Mouse (Mus musculus) CH12.LX (cell line): ENCODE results near the gene Usp49. TPM values are rescaled to one million over a fixed set of nuclear protein-coding genes. Genes with fewer than 3 reads are reported as not detected.

Source experiments
- DNase-seq: peaks from one replicate; pipeline ENCODE4 v3.0.0-alpha.2; 2013; ENCODE audit errors: extremely low read depth
- H3K27ac ChIP-seq: 2 replicates; pipeline ENCODE4 v1.5.1; 2012; ENCODE audit warnings: low read depth, mild to moderate bottlenecking, control low read depth, moderate library complexity; ENCODE audit not compliant: insufficient read depth
- H3K27me3 ChIP-seq: replicated peaks from 2 replicates; pipeline ENCODE3; 2012; ENCODE audit warnings: inconsistent platforms
- H3K36me3 ChIP-seq, 2 experiments: replicated peaks in 1 of 2; 2 replicates each; pipeline versions ENCODE3 to v1.6.1; 2012; ENCODE audit warnings: inconsistent platforms in 1 of 2, low read length in 1 of 2, mild to moderate bottlenecking in 1 of 2, mixed read lengths in 1 of 2, moderate library complexity in 1 of 2; ENCODE audit not compliant: control insufficient read depth in 1 of 2, insufficient read depth in 1 of 2
- H3K4me1 ChIP-seq, 2 experiments: 2 replicates each; pipeline ENCODE4 v1.6.1; 2012; ENCODE audit warnings: inconsistent platforms in 1 of 2, moderate library complexity in 1 of 2; ENCODE audit not compliant: insufficient read depth in 2 of 2, control insufficient read depth in 1 of 2
- H3K4me2 ChIP-seq: 2 replicates; pipeline ENCODE4 v1.6.1; 2012; ENCODE audit warnings: low read depth, mild to moderate bottlenecking, control low read depth; ENCODE audit not compliant: poor library complexity, insufficient read depth, severe bottlenecking
- H3K4me3 ChIP-seq, 3 experiments: fragments of 150-350 bp in 1 of 3; sonication (generic) in 1 of 3; replicated peaks in 1 of 3; 2 replicates each; pipeline versions ENCODE3 to v1.5.1; 2011 to 2012; ENCODE audit warnings: low read depth in 2 of 3, low read length in 2 of 3, mild to moderate bottlenecking in 2 of 3, moderate library complexity in 2 of 3, control low read depth in 1 of 3, improper control_type of control experiment in 1 of 3, inconsistent platforms in 1 of 3, mixed read lengths in 1 of 3; ENCODE audit not compliant: poor library complexity in 1 of 3
- H3K79me2 ChIP-seq: replicated peaks from 2 replicates; pipeline ENCODE4 v1.6.1; 2012; ENCODE audit warnings: mild to moderate bottlenecking, moderate library complexity; ENCODE audit not compliant: control insufficient read depth, poor library complexity, insufficient read depth, severe bottlenecking; ENCODE audit errors: extremely low read depth
- H3K9ac ChIP-seq: 2 replicates; pipeline ENCODE4 v1.6.1; 2012; ENCODE audit warnings: low read depth, mild to moderate bottlenecking, control low read depth, moderate library complexity; ENCODE audit not compliant: insufficient read depth
- H3K9me3 ChIP-seq: replicated peaks from 2 replicates; pipeline ENCODE3; 2012; ENCODE audit warnings: low read length, inconsistent platforms, mixed read lengths
- BHLHE40 ChIP-seq: IDR thresholded peaks from 2 replicates; pipeline ENCODE4 v1.6.1; 2011; ENCODE audit warnings: mild to moderate bottlenecking, low read depth, low read length, improper control_type of control experiment
- CHD2 ChIP-seq: IDR thresholded peaks from 2 replicates; pipeline ENCODE4 v1.6.1; 2011; ENCODE audit warnings: low read length, improper control_type of control experiment
- CTCF ChIP-seq, 2 experiments: IDR thresholded peaks in 1 of 2; conservative IDR thresholded peaks in 1 of 2; 2 replicates each; pipeline ENCODE4 v1.5.1; 2011 to 2012; ENCODE audit warnings: low read depth in 2 of 2, low read length in 2 of 2, improper control_type of control experiment in 1 of 2, inconsistent platforms in 1 of 2, mild to moderate bottlenecking in 1 of 2, moderate library complexity in 1 of 2
- E2F4 ChIP-seq: IDR thresholded peaks from 2 replicates; pipeline ENCODE4 v1.6.1; 2011; ENCODE audit warnings: low read depth, low read length, improper control_type of control experiment; ENCODE audit not compliant: insufficient replicate concordance
- ELF1 ChIP-seq: IDR thresholded peaks from 2 replicates; pipeline ENCODE4 v1.6.1; 2014; ENCODE audit warnings: low read depth, mild to moderate bottlenecking, inconsistent platforms, low read length, improper control_type of control experiment
- EP300 ChIP-seq: IDR thresholded peaks from 2 replicates; pipeline ENCODE4 v1.6.1; 2011; ENCODE audit warnings: low read length, improper control_type of control experiment
- ETS1 ChIP-seq: conservative IDR thresholded peaks from 2 replicates; pipeline ENCODE4 v1.6.1; 2012; ENCODE audit warnings: low read depth, mild to moderate bottlenecking, inconsistent platforms, low read length, improper control_type of control experiment, moderate library complexity
- HCFC1 ChIP-seq: IDR thresholded peaks from 2 replicates; pipeline ENCODE4 v1.6.1; 2012; ENCODE audit warnings: low read depth, mild to moderate bottlenecking, inconsistent platforms, low read length, improper control_type of control experiment
- IRF4 ChIP-seq: IDR thresholded peaks from 2 replicates; pipeline ENCODE4 v1.6.1; 2014; ENCODE audit warnings: low read depth, mild to moderate bottlenecking, inconsistent platforms, low read length, improper control_type of control experiment
- MAZ ChIP-seq: IDR thresholded peaks from 2 replicates; pipeline ENCODE4 v1.6.1; 2012; ENCODE audit warnings: low read depth, mild to moderate bottlenecking, inconsistent platforms, low read length, improper control_type of control experiment, moderate library complexity
- MEF2A ChIP-seq: IDR thresholded peaks from 2 replicates; pipeline ENCODE4 v1.6.1; 2014; ENCODE audit warnings: low read depth, mild to moderate bottlenecking, inconsistent platforms, low read length, improper control_type of control experiment, borderline replicate concordance
- MXI1 ChIP-seq: IDR thresholded peaks from 2 replicates; pipeline ENCODE4 v1.6.1; 2011; ENCODE audit warnings: mild to moderate bottlenecking, low read depth, low read length, improper control_type of control experiment
- MYC ChIP-seq: IDR thresholded peaks from 2 replicates; pipeline ENCODE4 v1.6.1; 2011; ENCODE audit warnings: low read depth, mild to moderate bottlenecking, improper control_type of control experiment, low read length
- NRF1 ChIP-seq: IDR thresholded peaks from 2 replicates; pipeline ENCODE4 v1.6.1; 2014; ENCODE audit warnings: low read depth, mild to moderate bottlenecking, inconsistent platforms, low read length, improper control_type of control experiment, moderate library complexity
- PAX5 ChIP-seq: IDR thresholded peaks from 2 replicates; pipeline ENCODE4 v1.6.1; 2012; ENCODE audit warnings: low read length, inconsistent platforms, mixed read lengths
- POLR2A ChIP-seq: IDR thresholded peaks from 2 replicates; pipeline ENCODE4 v1.6.1; 2011; ENCODE audit warnings: low read depth, mild to moderate bottlenecking, improper control_type of control experiment, low read length
- POLR2AphosphoS2 ChIP-seq: IDR thresholded peaks from 2 replicates; pipeline ENCODE4 v1.6.1; 2011; ENCODE audit warnings: low read depth, low read length, improper control_type of control experiment
- RAD21 ChIP-seq: IDR thresholded peaks from 2 replicates; pipeline ENCODE4 v1.6.1; 2011; ENCODE audit warnings: low read depth, mild to moderate bottlenecking, low read length, improper control_type of control experiment, moderate library complexity
- RCOR1 ChIP-seq: conservative IDR thresholded peaks from 2 replicates; pipeline ENCODE4 v1.6.1; 2012; ENCODE audit warnings: low read depth, mild to moderate bottlenecking, inconsistent platforms, low read length, improper control_type of control experiment
- SIN3A ChIP-seq: IDR thresholded peaks from 2 replicates; pipeline ENCODE4 v1.6.1; 2012; ENCODE audit warnings: low read length, improper control_type of control experiment, inconsistent platforms
- TCF12 ChIP-seq: IDR thresholded peaks from 2 replicates; pipeline ENCODE4 v1.6.1; 2014; ENCODE audit warnings: low read depth, mild to moderate bottlenecking, inconsistent platforms, low read length, improper control_type of control experiment
- UBTF ChIP-seq: IDR thresholded peaks from 2 replicates; pipeline ENCODE4 v1.6.1; 2012; ENCODE audit warnings: low read depth, mild to moderate bottlenecking, inconsistent platforms, low read length, improper control_type of control experiment, moderate library complexity
- USF1 ChIP-seq: IDR thresholded peaks from 2 replicates; pipeline ENCODE4 v1.6.1; 2014; ENCODE audit warnings: low read depth, mild to moderate bottlenecking, inconsistent platforms, low read length, improper control_type of control experiment
- ZC3H11A ChIP-seq: IDR thresholded peaks from 2 replicates; pipeline ENCODE4 v1.6.1; 2012; ENCODE audit warnings: low read depth, mild to moderate bottlenecking, inconsistent platforms, low read length, improper control_type of control experiment
- ZKSCAN1 ChIP-seq: IDR thresholded peaks from 2 replicates; pipeline ENCODE4 v1.6.1; 2012; ENCODE audit warnings: low read depth, inconsistent platforms, low read length, improper control_type of control experiment, borderline replicate concordance
- ZMIZ1 ChIP-seq: IDR thresholded peaks from 2 replicates; pipeline ENCODE4 v1.6.1; 2012; ENCODE audit warnings: low read depth, mild to moderate bottlenecking, inconsistent platforms, low read length, improper control_type of control experiment
- ZNF384 ChIP-seq: IDR thresholded peaks from 2 replicates; pipeline ENCODE4 v1.6.1; 2012; ENCODE audit warnings: low read depth, low read length, improper control_type of control experiment, inconsistent platforms
- dilution Hi-C: fragments of 300-500 bp; cut with MboI; formaldehyde crosslinking; loops from 2 replicates; pipeline ENCODE4 v1.14.3; 2020; ENCODE audit warnings: low sequenced_read_pairs; ENCODE audit not compliant: extremely low pct_unique_long_range_greater_than_20kb, extremely low pct_ligation_motif_present
- in situ Hi-C: fragments of 300-500 bp; cut with MboI; formaldehyde crosslinking; loops from 3 replicates; pipeline ENCODE4 v1.14.3; 2019; ENCODE audit warnings: low sequenced_read_pairs, low pct_ligation_motif_present, low pct_unique_long_range_greater_than_20kb, mixed read lengths
- polyA plus RNA-seq: library from polyadenylated mRNA; unstranded; fragments of >175 nt; gene quantifications from 2 replicates; pipeline ENCODE4 v1.2.1, GENCODE M21; 2012; ENCODE audit warnings: low read depth; ENCODE audit not compliant: insufficient read length
- total RNA-seq, 2 experiments: library from RNA; depleted of rRNA; stranded (reverse); fragments of 300-350 nt in 1 of 2; fragments of >200 nt in 1 of 2; gene quantifications; 2 replicates each; pipeline ENCODE4 v1.2.3; 2012 to 2014

Usp49 gene
- total and polyA plus RNA-seq, 3 experiments, result 2.6 to 4.3 (median 3.4) TPM

DNA sequence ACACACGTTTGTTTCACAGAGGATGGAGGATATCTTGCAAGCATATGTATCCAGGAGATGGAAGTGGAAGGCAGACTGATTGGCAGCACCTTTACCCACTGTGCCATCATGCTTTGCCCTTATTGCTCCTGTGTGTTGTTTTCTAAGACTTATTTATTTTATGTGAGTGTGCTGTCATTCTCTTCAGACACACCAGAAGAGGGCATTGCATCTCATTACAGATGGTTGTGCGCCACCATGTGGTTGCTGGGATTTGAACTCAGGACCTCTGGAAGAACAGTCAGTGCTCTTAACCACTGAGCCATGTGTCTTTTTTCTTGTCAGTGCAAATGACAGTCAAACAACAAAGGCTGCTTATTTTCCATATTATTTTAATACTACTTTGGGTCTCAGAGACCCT lies 2.7 kb upstream of the Usp49 start:
- TF ChIP-seq CTCF (conservative IDR thresholded peaks at IDR 0.05 in 1 of 2, IDR thresholded peaks at IDR 0.05 in 1 of 2; ENCODE audit: low read depth in 2 of 2, low read length in 2 of 2), result peak in 1 of 2 experiments; percentile 60; a peak in 2 of 4 replicates
- no peak for TF ChIP-seq MYC
- H3K4me1 ChIP-seq, result peaks cover 4 to 20% of the 10 kb centered on the region in 2 experiments; a peak in 2 of 4 replicates
- H3K79me2 ChIP-seq, result 0 out of 2 replicates have a peak, but pooled peaks cover 2% of the 10 kb centered on the region
- H3K27me3 ChIP-seq, result no peaks in the 10 kb centered on the region
- in situ Hi-C loops (no loop called here), dilution Hi-C loops (no loop called here)
- no peak overlapping the region for H3K27ac ChIP-seq
- peaks cover 20 to 46% of the 10 kb centered on the region in 2 experiments for H3K36me3 ChIP-seq
- DNase-seq, result no peak
- H3K4me2 ChIP-seq, result peak overlapping the region; percentile 74; the same call in 1 of the 2 replicates
- H3K9ac ChIP-seq, result no peak overlapping the region
- peaks cover 5% of the 10 kb centered on the region for H3K9me3 ChIP-seq
- peak overlapping the region in 1 of 3 experiments; percentile 86 for H3K4me3 ChIP-seq

DNA sequence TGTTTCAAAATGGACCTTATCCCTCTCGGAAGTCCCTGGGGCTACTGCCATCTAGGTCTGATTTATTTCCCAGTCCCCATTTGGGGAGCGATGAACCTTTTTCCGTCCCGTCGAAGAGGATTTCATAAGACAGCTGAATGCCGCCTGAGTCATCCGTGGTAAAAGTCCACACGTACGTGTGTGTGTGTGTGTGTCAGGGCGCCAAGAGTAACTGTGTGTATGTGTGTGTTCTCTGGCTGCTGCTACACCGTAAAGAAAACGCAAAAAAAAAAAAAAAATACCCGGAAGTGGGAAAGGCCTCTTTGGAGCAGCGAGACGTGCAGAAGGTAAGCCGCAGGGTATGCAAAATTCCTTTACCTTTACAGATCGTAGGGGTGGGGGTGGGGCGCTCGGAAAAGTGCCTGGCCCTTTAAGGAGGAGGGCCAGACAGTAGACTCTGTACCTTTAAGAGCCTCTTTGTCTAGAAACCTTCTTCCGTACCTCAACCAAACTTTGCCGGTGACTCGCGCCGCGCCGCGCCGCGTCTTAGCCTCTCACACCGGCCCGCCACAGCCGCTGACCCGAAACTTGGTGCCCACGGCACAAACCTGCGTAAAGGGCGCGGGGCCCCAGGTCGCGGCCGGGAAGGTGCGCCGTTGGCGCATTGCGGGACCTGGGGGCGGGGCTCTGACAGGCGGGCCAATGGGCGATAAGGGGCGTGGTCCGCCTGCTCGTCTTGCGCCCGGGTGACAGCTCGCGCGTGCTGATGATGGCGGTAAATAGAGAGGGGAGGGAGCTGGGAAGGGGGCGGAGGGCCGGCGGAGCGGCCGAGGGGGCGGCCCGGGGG lies 1.4 kb upstream of the Usp49 start:
- dilution Hi-C loops (no loop called here), in situ Hi-C loops (no loop called here)
- peak; percentile 93 for DNase-seq
- no peaks in the 10 kb centered on the region for H3K27me3 ChIP-seq
- peaks cover 1% of the 10 kb centered on the region for H3K9me3 ChIP-seq
- peak overlapping the region; percentile 93 for H3K4me2 ChIP-seq
- H3K4me1 ChIP-seq, result peaks cover 4 to 20% of the 10 kb centered on the region in 2 experiments; a peak in 2 of 4 replicates
- H3K79me2 ChIP-seq, result 0 out of 2 replicates have a peak, but pooled peaks cover 2% of the 10 kb centered on the region
- H3K36me3 ChIP-seq, result peaks cover 7 to 33% of the 10 kb centered on the region in 2 experiments
- peak overlapping the region; percentile 85 for H3K9ac ChIP-seq
- peak overlapping the region; percentile 60 to 86 (median 62) for H3K4me3 ChIP-seq
- TF ChIP-seq ZMIZ1, result no peak
- TF ChIP-seq MYC, result peak; percentile 7; the same call in 1 of the 2 replicates
- peak; percentile 87 for TF ChIP-seq CHD2
- peak; percentile 88; the same call in 1 of the 2 replicates for TF ChIP-seq SIN3A
- no peak for TF ChIP-seq PAX5
- TF ChIP-seq RCOR1, result peak; percentile 74
- no peak for TF ChIP-seq EP300
- peak; percentile 85 for TF ChIP-seq MXI1
- peak; percentile 42 for TF ChIP-seq ETS1
- TF ChIP-seq ZC3H11A, result no peak
- peak; percentile 66 for TF ChIP-seq MAZ
- no peak; the same call in 1 of the 2 replicates for TF ChIP-seq UBTF
- TF ChIP-seq HCFC1, result peak; percentile 72
- TF ChIP-seq POLR2AphosphoS2, result peak; percentile 61; the same call in 1 of the 2 replicates
- peak; percentile 59 for TF ChIP-seq POLR2A
- no peak for TF ChIP-seq ZKSCAN1
- peak; percentile 85 for TF ChIP-seq ELF1
- 0 out of 2 replicates have a peak, but pooled peaks have one; percentile 61 for TF ChIP-seq E2F4
- peak; percentile 46; the same call in 1 of the 2 replicates for TF ChIP-seq NRF1
- TF ChIP-seq USF1, result no peak
- TF ChIP-seq IRF4, result peak; percentile 51
- 0 out of 2 replicates have a peak, but pooled peaks have one; percentile 29 for TF ChIP-seq TCF12
- TF ChIP-seq MEF2A, result peak; percentile 10; the same call in 1 of the 2 replicates
- peak; percentile 94 for TF ChIP-seq ZNF384
- TF ChIP-seq RAD21, result no peak
- peak; percentile 86 for TF ChIP-seq BHLHE40
- peak overlapping the region; percentile 68 for H3K27ac ChIP-seq
